Mouse (Mus musculus): Measurements from ENCODE around the gene Vars2. TPM values are rescaled to one million over a fixed set of nuclear protein-coding genes. Genes with fewer than 3 reads are reported as not detected.

Vars2 gene
- 21.8 and 24.0 TPM in 2 replicates for total RNA-seq (2012; rRNA removed)
- 10 to 100 TPM in 1 of 2 experiments, not detected in 1; 34.0 TPM for polyA plus RNA-seq (2012; ENCODE audit: insufficient read depth in 1 of 2, insufficient read length in 2 of 2, low read depth in 1 of 2, low replicate concordance in 2 of 2, missing spikeins in 1 of 2)

DNA sequence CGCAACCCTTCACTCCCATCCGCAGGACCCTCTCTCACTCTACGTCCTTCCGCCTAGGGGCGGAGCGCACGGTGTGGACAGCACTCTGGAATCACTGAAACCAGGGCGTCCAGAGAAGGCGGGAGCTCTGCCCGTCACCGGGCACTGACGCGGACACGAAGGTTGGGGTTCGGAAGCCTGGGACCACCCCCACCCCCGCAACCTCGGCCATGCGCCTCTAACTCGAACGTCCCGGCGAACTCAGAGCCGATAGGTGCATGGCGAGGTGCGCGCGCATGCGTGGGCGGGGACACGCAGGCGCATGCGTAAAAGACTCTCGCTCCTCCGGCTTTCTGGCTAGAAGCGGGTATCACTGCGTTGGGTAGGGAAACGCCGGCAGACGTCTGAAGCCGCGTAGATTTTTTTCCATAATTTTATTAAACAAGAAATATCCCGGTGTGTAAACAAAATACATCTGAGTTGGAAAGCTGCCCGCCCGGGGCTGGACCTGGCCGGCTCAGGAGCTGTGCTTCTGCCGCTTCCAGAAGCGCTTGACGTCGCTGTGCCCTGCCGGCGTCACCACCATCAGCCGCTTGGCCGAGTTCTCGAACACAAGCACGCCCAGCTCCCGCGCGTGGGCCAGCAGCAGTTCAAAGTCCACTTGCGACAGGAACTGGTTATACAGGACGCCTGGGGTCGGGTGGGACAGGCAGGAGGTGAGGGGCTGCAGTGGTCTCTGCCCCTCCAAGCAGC, at the start of gene Vars2:
TSS of gene Vars2 (minus strand) at position 259 of the 732 bp plus-strand sequence.
- no peaks in the 10 kb centered on the region for H3K27me3 ChIP-seq (ENCODE audit: control insufficient read depth in 1 of 2, insufficient read depth in 2 of 2, low read length in 2 of 2)
- H3K9me3 ChIP-seq (replicated peaks; ENCODE audit: insufficient read depth, low read length) = no peaks in the 10 kb centered on the region
- H3K9ac ChIP-seq (ENCODE audit: control insufficient read depth, low read depth, low read length, poor library complexity, severe bottlenecking) = peak within 1 kb of the TSS; percentile 80
- peak within 1 kb of the TSS; percentile 71 to 86 for H3K4me3 ChIP-seq (ENCODE audit: control insufficient read depth in 1 of 2, insufficient read depth in 1 of 2, low read depth in 2 of 2, low read length in 2 of 2)
- peak; percentile 96 for DNase-seq (ENCODE audit: low read depth, low spot score)
- H3K4me1 ChIP-seq (ENCODE audit: control insufficient read depth in 1 of 2, insufficient read depth in 2 of 2, low read length in 2 of 2) = peaks cover 0 to 4% of the 10 kb centered on the region in 2 experiments; a peak in 2 of 4 replicates
- H3K79me2 ChIP-seq (ENCODE audit: control insufficient read depth, insufficient read depth, low read length, poor library complexity) = peaks cover 6% of the 10 kb centered on the region
- H3K27ac ChIP-seq (ENCODE audit: control insufficient read depth, low read depth, low read length) = peak within 1 kb of the TSS; percentile 67
- no peaks in the 10 kb centered on the region for H3K36me3 ChIP-seq (ENCODE audit: control insufficient read depth in 1 of 2, insufficient read depth in 2 of 2, low read length in 2 of 2)
- TF ChIP-seq NELFE (IDR thresholded peaks at IDR 0.05; ENCODE audit: low read depth, low read length) (peak; percentile 95), MYB (IDR thresholded peaks at IDR 0.05; ENCODE audit: low read depth, low read length) (no peak), HCFC1 (IDR thresholded peaks at IDR 0.05; ENCODE audit: low read depth, low read length) (peak; percentile 65; the same call in 1 of the 2 replicates), MYC (IDR thresholded peaks at IDR 0.05; ENCODE audit: low read depth, low read length) (peak; percentile 80), KAT2A (conservative IDR thresholded peaks at IDR 0.05; ENCODE audit: low read depth, low read length) (peak; percentile 3; the same call in 1 of the 2 replicates), ZC3H11A (IDR thresholded peaks at IDR 0.05; ENCODE audit: low read depth, low read length) (no peak), RAD21 (IDR thresholded peaks at IDR 0.05; ENCODE audit: low read depth, low read length) (no peak), MAFK (IDR thresholded peaks at IDR 0.05; ENCODE audit: borderline replicate concordance, low read depth, low read length) (no peak), CHD1 (IDR thresholded peaks at IDR 0.05; ENCODE audit: low read depth, low read length) (0 out of 2 replicates have a peak, but pooled peaks have one; percentile 74), ZNF384 (IDR thresholded peaks at IDR 0.05; ENCODE audit: low read depth, low read length) (no peak), CTCF (IDR thresholded peaks at IDR 0.05 in 2 of 3, conservative IDR thresholded peaks at IDR 0.05 in 1 of 3; ENCODE audit: control insufficient read depth in 1 of 3, insufficient read depth in 1 of 3, low read depth in 2 of 3, low read length in 3 of 3, poor library complexity in 1 of 3, severe bottlenecking in 1 of 3) (no peak), MXI1 (IDR thresholded peaks at IDR 0.05; ENCODE audit: low read depth, low read length) (peak; percentile 83), ZKSCAN1 (IDR thresholded peaks at IDR 0.05; ENCODE audit: low read depth, low read length) (no peak), E2F4 (IDR thresholded peaks at IDR 0.05; ENCODE audit: borderline replicate concordance, low read depth, low read length) (no peak), NRF1 (IDR thresholded peaks at IDR 0.05; ENCODE audit: insufficient read depth, low read depth, low read length, poor library complexity, severe bottlenecking) (peak; percentile 98), EP300 (IDR thresholded peaks at IDR 0.05; ENCODE audit: low read depth in 1 of 2, low read length in 2 of 2) (no peak; a peak in 1 of 4 replicates), RCOR1 (IDR thresholded peaks at IDR 0.05; ENCODE audit: low read depth, low read length) (no peak), ETS1 (IDR thresholded peaks at IDR 0.05; ENCODE audit: low read depth, low read length) (no peak), GATA1 (IDR thresholded peaks at IDR 0.05; ENCODE audit: low read depth, low read length) (no peak), SIN3A (IDR thresholded peaks at IDR 0.05; ENCODE audit: low read length) (peak; percentile 66), TCF12 (IDR thresholded peaks at IDR 0.05; ENCODE audit: low read depth, low read length) (peak; percentile 38), ELF1 (IDR thresholded peaks at IDR 0.05; ENCODE audit: low read depth, low read length) (no peak), POLR2AphosphoS2 (IDR thresholded peaks at IDR 0.05; ENCODE audit: low read length) (peak; percentile 96), JUND (IDR thresholded peaks at IDR 0.05; ENCODE audit: low read depth, low read length) (no peak), GABPA (IDR thresholded peaks at IDR 0.05; ENCODE audit: low read depth, low read length) (no peak), ZMIZ1 (IDR thresholded peaks at IDR 0.05; ENCODE audit: low read depth, low read length) (no peak; the same call in 1 of the 2 replicates), SMC3 (IDR thresholded peaks at IDR 0.05; ENCODE audit: low read depth, low read length) (no peak), TBP (IDR thresholded peaks at IDR 0.05; ENCODE audit: low read depth, low read length) (peak; percentile 76), MEF2A (IDR thresholded peaks at IDR 0.05; ENCODE audit: extremely low read depth, insufficient replicate concordance, low read depth, low read length, poor library complexity, severe bottlenecking) (no peak), USF2 (IDR thresholded peaks at IDR 0.05; ENCODE audit: borderline replicate concordance in 1 of 2, insufficient read depth in 1 of 2, low read depth in 1 of 2, low read length in 2 of 2) (no peak), MAX (IDR thresholded peaks at IDR 0.05; ENCODE audit: low read length) (peak; percentile 66), CHD2 (IDR thresholded peaks at IDR 0.05; ENCODE audit: low read length) (no peak), POLR2A (IDR thresholded peaks at IDR 0.05; ENCODE audit: control insufficient read depth in 1 of 2, insufficient read depth in 1 of 2, low read depth in 1 of 2, low read length in 2 of 2, poor library complexity in 1 of 2) (peak; percentile 72 to 93), TAL1 (IDR thresholded peaks at IDR 0.05; ENCODE audit: low read length) (no peak), POLR2AphosphoS5 (IDR thresholded peaks at IDR 0.05; ENCODE audit: borderline replicate concordance, low read depth, low read length) (no peak), UBTF (IDR thresholded peaks at IDR 0.05; ENCODE audit: borderline replicate concordance, insufficient read depth, low read depth, low read length) (no peak)

Measured in MEL (cell line).